Mouse (Mus musculus) urinary bladder, postnatal 4 days (tissue): ENCODE measurements around the gene Gm13084.
"Not testable (repeated sequence)": the region's sequence is repeated elsewhere in the genome, so short reads cannot be mapped to it uniquely, and the experiment has no call there.

Source experiments
- DNase-seq, 2 experiments: peaks; one replicate each; pipeline ENCODE4 v3.0.0; 2021 to 2022; ENCODE audit warnings: low spot score in 2 of 2

Gene Gm13084

DNA sequence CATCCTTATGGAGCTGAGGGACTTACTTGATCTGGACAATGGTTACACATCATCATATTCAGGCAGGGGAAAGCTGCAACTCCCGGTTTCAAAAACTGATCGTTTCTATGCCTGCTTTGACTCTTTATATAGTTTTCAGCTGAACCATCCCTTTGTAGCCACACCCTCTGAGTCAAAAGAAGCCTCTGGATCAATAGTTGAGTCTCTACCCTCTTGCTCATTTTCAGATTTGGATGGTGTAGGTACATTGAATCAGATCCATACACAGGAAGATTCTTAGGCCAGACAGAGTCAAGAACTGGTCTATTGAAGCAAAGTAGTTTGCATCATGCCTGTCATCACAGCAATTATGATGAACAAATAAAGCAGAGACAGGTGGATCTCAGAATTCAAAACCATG lies at the start of gene Gm13084:
TSS of gene Gm13084 (minus strand) at position 101 of the 400 bp plus-strand sequence.
- DNase-seq, result no peak

DNA sequence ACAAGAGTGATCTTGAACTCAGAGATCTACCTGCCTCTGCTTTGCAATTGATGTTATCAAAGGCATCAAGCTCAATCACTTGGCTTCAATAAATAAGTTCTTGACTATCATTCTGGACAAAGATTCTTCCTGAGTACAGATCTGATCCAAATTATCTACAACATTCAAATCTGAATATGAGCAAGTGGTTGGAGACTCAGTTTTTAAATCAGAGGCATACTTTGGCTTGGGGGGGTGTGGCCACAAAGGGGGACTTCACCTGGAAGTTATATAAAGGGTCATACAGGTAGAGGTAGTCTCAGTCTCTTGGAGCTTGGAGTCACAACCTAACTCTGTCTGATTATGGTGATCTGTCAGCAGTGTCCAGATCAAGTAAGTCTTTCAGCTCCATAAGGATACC lies 30.3 kb upstream of the Gm13084 start, which contains the start of gene Gm13103:
TSS of gene Gm13103 (plus strand) at position 301 of the 400 bp plus-strand sequence.
- not testable (repeated sequence) for DNase-seq

DNA sequence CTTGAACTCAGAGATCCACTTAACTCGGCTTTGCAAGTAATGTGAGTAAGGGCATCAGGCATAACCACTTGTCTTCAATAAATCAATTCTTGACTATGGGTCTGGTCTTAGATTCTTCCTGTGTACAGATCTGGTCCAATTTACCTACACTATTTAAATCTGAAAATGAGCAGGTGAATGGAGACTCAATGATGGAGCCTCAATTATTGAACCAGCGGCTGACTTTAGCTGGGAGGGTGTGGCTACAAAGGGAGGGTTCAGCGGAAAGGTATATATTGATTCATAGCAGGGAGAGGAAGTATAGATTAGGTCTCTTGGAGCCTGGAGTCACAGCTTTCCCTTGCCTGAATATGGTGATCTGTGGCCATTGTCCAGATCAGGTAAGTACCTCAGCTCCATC lies 26.8 kb downstream of the Gm13084 start, which contains the start of gene Gm13023:
TSS of gene Gm13023 (plus strand) at position 301 of the 400 bp plus-strand sequence.
- not testable (repeated sequence) for DNase-seq
